11 mouse cellular contexts compared by ENCODE assay signal in genomic region chr10:94426921-94427270, GRCm38 (mm10).
A peak's percentile ranks its signal among the peaks of the same experiment; 100 is the strongest.
DNase-seq lines count a peak whose midpoint lies in the region; ATAC-seq and TF ChIP-seq lines count a peak whose summit lies in the region.
"Had no signal": no experiment of that assay in that cellular context is flagged by ENCODE, and none has a peak within 500 bp of the region (broad histone marks: within the 10 kb centered on the region; RNA-seq: fewer than 3 reads in every experiment).

No protein-coding gene starts in this region.

- TF ChIP-seq POLR2A in testis, adult 2 months (IDR thresholded peaks at IDR 0.05; ENCODE audit: control insufficient read depth, low read depth, low read length) = no peak

- 73% methylated on average over 15 of the region's 15 CpGs for WGBS in forebrain, postnatal 0 days
- 84% methylated on average over 15 of the region's 15 CpGs for WGBS in forebrain, embryonic 16.5 days

- H3K9me3 ChIP-seq in forebrain, postnatal 0 days (ENCODE audit: low read length) = no peaks in the 10 kb centered on the region
- no peaks in the 10 kb centered on the region for H3K9me3 ChIP-seq in forebrain, embryonic 16.5 days (ENCODE audit: control insufficient read depth, low read length)
- H3K9me3 ChIP-seq: limb, embryonic 12.5 days had no signal

- intact Hi-C loops in left cerebral cortex, adult 2 months (cut with DNase I) = loop anchor here (2.0 kb wide), 1 partner anchor 88 kb away; no protein-coding TSS in a partner anchor

- no peak for ATAC-seq in forebrain, postnatal 0 days
- ATAC-seq in forebrain, embryonic 16.5 days = no peak

- no peak for DNase-seq in forebrain, postnatal 0 days
- DNase-seq in left cerebral cortex, adult 2 months (ENCODE audit: extremely low spot score in 1 of 2, low spot score in 2 of 2) = no peak
- DNase-seq in left cerebral cortex, adult 8-10 months (ENCODE audit: low spot score in 2 of 2) = no peak
- DNase-seq in testis, postnatal 10 days (ENCODE audit: low spot score) = no peak
- no peak for DNase-seq in adrenal gland, adult (ENCODE audit: inconsistent age in 2 of 2, low spot score in 1 of 2)
- DNase-seq in ovary, postnatal 36 days (ENCODE audit: low spot score) = no peak

- peak overlapping the region; percentile 3; the same call in 1 of the 2 replicates for H3K27ac ChIP-seq in forebrain, postnatal 0 days (ENCODE audit: low read depth, low read length)
- H3K27ac ChIP-seq in forebrain, embryonic 16.5 days (ENCODE audit: low read length) = no peak overlapping the region
- peak overlapping the region; percentile 73 for H3K27ac ChIP-seq in left cerebral cortex, adult 2 months
- no peak overlapping the region for H3K27ac ChIP-seq in testis, adult 2 months (ENCODE audit: control insufficient read depth, insufficient read depth, low read depth, low read length)
- H3K27ac ChIP-seq: limb, embryonic 12.5 days had no signal

- TF ChIP-seq CTCF in forebrain, postnatal 0 days (IDR thresholded peaks at IDR 0.05; ENCODE audit: low read depth) = no peak
- TF ChIP-seq CTCF in left cerebral cortex, adult 2 months (IDR thresholded peaks at IDR 0.05) = no peak
- peak; percentile 1; the same call in 1 of the 2 replicates for TF ChIP-seq CTCF in testis, adult 2 months (IDR thresholded peaks at IDR 0.05; ENCODE audit: control insufficient read depth, insufficient read depth, insufficient replicate concordance, low read depth, low read length)

- H3K4me1 ChIP-seq in forebrain, postnatal 0 days (ENCODE audit: insufficient read depth) = peaks cover 3% of the 10 kb centered on the region; the same call in 1 of the 2 replicates
- no peaks in the 10 kb centered on the region; the same call in 1 of the 2 replicates for H3K4me1 ChIP-seq in forebrain, embryonic 16.5 days (replicated peaks; ENCODE audit: control insufficient read depth, insufficient read depth, low read length)
- no peaks in the 10 kb centered on the region; the same call in 1 of the 2 replicates for H3K4me1 ChIP-seq in testis, adult 2 months (ENCODE audit: control insufficient read depth, insufficient read depth, low read length)

- H3K9ac ChIP-seq in forebrain, postnatal 0 days = no peak overlapping the region
- no peak overlapping the region for H3K9ac ChIP-seq in forebrain, embryonic 16.5 days (replicated peaks; ENCODE audit: low read depth, low read length)
- H3K9ac ChIP-seq: limb, embryonic 12.5 days; liver, postnatal 0 days had no signal

- no peak overlapping the region for H3K4me2 ChIP-seq in forebrain, postnatal 0 days (ENCODE audit: low read depth)
- H3K4me2 ChIP-seq in forebrain, embryonic 16.5 days (ENCODE audit: low read length) = no peak overlapping the region
- H3K4me2 ChIP-seq: limb, embryonic 12.5 days had no signal

- no peak overlapping the region for H3K4me3 ChIP-seq in forebrain, postnatal 0 days (ENCODE audit: low read depth, low read length)
- no peak overlapping the region for H3K4me3 ChIP-seq in forebrain, embryonic 16.5 days (replicated peaks; ENCODE audit: low read length)
- peak overlapping the region; percentile 22; the same call in 1 of the 2 replicates for H3K4me3 ChIP-seq in left cerebral cortex, adult 2 months
- H3K4me3 ChIP-seq in testis, adult 2 months (ENCODE audit: control insufficient read depth, low read depth, low read length) = no peak overlapping the region
- H3K4me3 ChIP-seq: erythroblast, embryonic 14.5 days; limb, embryonic 12.5 days had no signal

- H3K36me3 ChIP-seq in forebrain, postnatal 0 days (ENCODE audit: insufficient read depth) = no peaks in the 10 kb centered on the region
- no peaks in the 10 kb centered on the region for H3K36me3 ChIP-seq in forebrain, embryonic 16.5 days (ENCODE audit: control insufficient read depth, insufficient read depth)
- no peaks in the 10 kb centered on the region for H3K36me3 ChIP-seq in testis, adult 2 months (ENCODE audit: control insufficient read depth, insufficient read depth, low read length)
- H3K36me3 ChIP-seq: limb, embryonic 12.5 days had no signal

- H3K27me3 ChIP-seq in forebrain, postnatal 0 days (ENCODE audit: insufficient read depth, low read length) = no peaks in the 10 kb centered on the region
- H3K27me3 ChIP-seq in forebrain, embryonic 16.5 days (replicated peaks; ENCODE audit: control insufficient read depth, insufficient read depth, low read length) = no peaks in the 10 kb centered on the region
- no peaks in the 10 kb centered on the region for H3K27me3 ChIP-seq in testis, adult 2 months (ENCODE audit: control insufficient read depth, insufficient read depth, low read length)
- H3K27me3 ChIP-seq: limb, embryonic 12.5 days had no signal

Comparison
In these comparisons a context has a peak if more than half of its experiments do, and no peak if none do; other contexts are left out.
1. H3K27ac ChIP-seq: peak in forebrain, postnatal 0 days (single experiment) and left cerebral cortex, adult 2 months (single experiment); none in forebrain, embryonic 16.5 days (single experiment) and testis, adult 2 months (single experiment).